Mouse (Mus musculus): Measurements from ENCODE around the gene Ttyh3. TPM values are rescaled to one million over a fixed set of nuclear protein-coding genes. Genes with fewer than 3 reads are reported as not detected.
A peak's percentile ranks its signal among the peaks of the same experiment; 100 is the strongest.
"Not testable (repeated sequence)": the region's sequence is repeated elsewhere in the genome, so short reads cannot be mapped to it uniquely, and the experiment has no call there.

The Ttyh3 gene
- polyA plus RNA-seq, 1 experiment from 2014 or later: 86.7 TPM

DNA sequence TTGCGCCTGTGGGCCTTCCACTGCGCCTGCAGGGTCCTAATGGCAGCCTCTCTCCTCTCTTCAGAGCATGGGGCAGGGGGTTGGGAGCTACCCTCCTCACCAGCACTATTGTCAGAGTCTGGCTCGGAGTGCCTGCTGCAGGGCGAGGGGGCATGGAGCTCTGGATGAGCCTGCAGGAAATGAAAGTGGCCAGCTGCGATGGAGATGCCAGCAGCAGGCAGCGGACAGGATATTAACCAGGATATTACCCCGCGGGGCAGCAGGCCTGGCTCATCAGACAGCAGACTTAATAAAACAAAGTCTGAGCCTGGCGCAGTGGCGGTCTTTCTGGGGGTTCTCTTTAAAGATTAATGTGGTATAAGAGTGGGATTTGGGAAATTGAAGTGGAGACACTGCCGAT is 26.2 kb upstream of the Ttyh3 start:
- Histone ChIP-seq H3K27ac (replicated peaks; ENCODE audit: low read depth, low read length) (0 out of 2 replicates have a peak overlapping the region, but pooled peaks have one; percentile 26), H3K4me1 (ENCODE audit: control insufficient read depth, insufficient read depth, low read length) (no peaks in the 10 kb centered on the region), H3K4me3 (replicated peaks; ENCODE audit: low read depth, low read length) (no peak overlapping the region), H3K4me2 (ENCODE audit: low read length) (no peak overlapping the region), H3K9me3 (ENCODE audit: control insufficient read depth, low read length) (no peaks in the 10 kb centered on the region), H3K36me3 (ENCODE audit: control insufficient read depth, insufficient read depth, low read length) (peaks cover 77% of the 10 kb centered on the region), H3K9ac (replicated peaks; ENCODE audit: low read length) (no peak overlapping the region), H3K27me3 (ENCODE audit: control insufficient read depth, insufficient read depth, low read length) (no peaks in the 10 kb centered on the region)
- 74% methylated on average over 11 of the region's 11 CpGs for WGBS
- DNase-seq (peak; percentile 36), ATAC-seq (ENCODE audit: low FRiP score, low TSS enrichment) (no peak)

DNA sequence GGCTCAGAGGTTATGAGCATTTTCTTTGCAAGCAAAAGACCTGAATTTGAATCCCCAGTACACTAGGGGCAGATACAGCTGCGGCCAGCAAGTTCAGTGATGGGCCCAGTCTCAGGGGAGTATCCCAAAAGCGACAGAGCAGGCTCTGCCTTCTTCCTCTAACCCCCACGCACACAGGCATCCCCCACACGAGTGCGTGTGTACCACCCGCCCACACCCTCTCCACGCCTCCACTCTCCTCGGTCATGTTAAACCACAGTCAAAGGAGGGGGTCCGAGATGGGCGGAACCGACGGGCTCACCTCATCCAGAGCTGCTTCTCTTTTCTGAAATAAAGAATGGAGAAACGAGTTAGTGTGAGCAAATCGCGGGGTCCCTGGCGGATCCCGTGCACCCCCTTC is 25.2 kb upstream of the Ttyh3 start:
- no peaks in the 10 kb centered on the region for H3K27me3 ChIP-seq (ENCODE audit: control insufficient read depth, insufficient read depth, low read length)
- H3K9me3 ChIP-seq (ENCODE audit: control insufficient read depth, low read length): no peaks in the 10 kb centered on the region; the same call in 1 of the 2 replicates
- WGBS: 91% methylated on average over 17 of the region's 17 CpGs
- H3K36me3 ChIP-seq (ENCODE audit: control insufficient read depth, insufficient read depth, low read length): peaks cover 78% of the 10 kb centered on the region
- no peaks in the 10 kb centered on the region for H3K4me1 ChIP-seq (ENCODE audit: control insufficient read depth, insufficient read depth, low read length)
- no peak overlapping the region for H3K27ac ChIP-seq (replicated peaks; ENCODE audit: low read depth, low read length)
- H3K4me2 ChIP-seq (ENCODE audit: low read length): no peak overlapping the region
- no peak for ATAC-seq (ENCODE audit: low FRiP score, low TSS enrichment)
- no peak for DNase-seq
- no peak overlapping the region for H3K4me3 ChIP-seq (replicated peaks; ENCODE audit: low read depth, low read length)
- H3K9ac ChIP-seq (replicated peaks; ENCODE audit: low read length): no peak overlapping the region

DNA sequence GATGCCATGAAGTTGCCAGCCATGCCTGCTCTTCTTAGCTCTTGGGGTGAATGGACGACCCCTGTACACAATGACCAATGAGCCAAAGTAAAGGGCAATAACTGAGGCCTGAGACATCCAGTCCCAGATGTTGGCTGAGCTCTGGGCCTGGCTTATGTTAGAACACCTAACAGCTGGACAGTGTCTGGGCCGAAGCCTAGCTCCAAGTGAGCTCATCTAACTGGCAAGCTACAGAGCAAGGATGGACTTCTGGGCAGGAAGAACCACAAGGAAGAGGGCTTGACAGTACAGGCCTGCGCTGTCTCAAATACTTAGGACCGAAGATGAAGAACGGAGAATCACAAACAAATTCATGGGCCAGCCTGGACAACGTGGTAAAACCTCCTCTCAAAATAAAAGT is 23.8 kb upstream of the Ttyh3 start:
- not testable (repeated sequence) for H3K27me3 ChIP-seq (ENCODE audit: control insufficient read depth, insufficient read depth, low read length); H3K27ac ChIP-seq (replicated peaks; ENCODE audit: low read depth, low read length); ATAC-seq (ENCODE audit: low FRiP score, low TSS enrichment); H3K4me2 ChIP-seq (ENCODE audit: low read length); DNase-seq; H3K4me1 ChIP-seq (ENCODE audit: control insufficient read depth, insufficient read depth, low read length); H3K9me3 ChIP-seq (ENCODE audit: control insufficient read depth, low read length); H3K4me3 ChIP-seq (replicated peaks; ENCODE audit: low read depth, low read length); H3K9ac ChIP-seq (replicated peaks; ENCODE audit: low read length)
- WGBS: 96% methylated on average over 6 of the region's 6 CpGs
- H3K36me3 ChIP-seq (ENCODE audit: control insufficient read depth, insufficient read depth, low read length): peaks cover 74% of the 10 kb centered on the region

DNA sequence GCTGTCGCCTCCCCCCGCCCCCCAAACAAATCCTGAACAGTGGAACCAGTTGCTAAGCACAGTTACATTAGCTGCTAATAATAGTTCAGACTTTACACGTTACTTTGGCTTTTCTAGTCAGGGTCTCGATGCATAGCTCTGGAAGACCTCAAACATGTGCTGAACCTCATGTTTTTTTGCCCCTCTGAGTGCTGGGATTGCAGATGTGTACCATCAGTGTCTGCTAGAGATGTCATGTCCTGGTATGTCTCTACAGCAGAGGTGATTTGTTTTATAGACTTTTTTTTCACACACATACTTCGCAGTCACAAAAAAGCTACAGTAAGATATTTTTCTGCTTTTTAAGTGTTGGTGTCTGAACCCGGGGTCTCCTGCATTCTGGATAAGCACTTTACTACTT is 23.3 kb upstream of the Ttyh3 start:
- peaks cover 3% of the 10 kb centered on the region; the same call in 1 of the 2 replicates for H3K9me3 ChIP-seq (ENCODE audit: control insufficient read depth, low read length)
- H3K4me2 ChIP-seq (ENCODE audit: low read length): no peak overlapping the region
- DNase-seq (no peak), ATAC-seq (ENCODE audit: low FRiP score, low TSS enrichment) (no peak)
- H3K36me3 ChIP-seq (ENCODE audit: control insufficient read depth, insufficient read depth, low read length): peaks cover 72% of the 10 kb centered on the region
- H3K27me3 ChIP-seq (ENCODE audit: control insufficient read depth, insufficient read depth, low read length): no peaks in the 10 kb centered on the region
- H3K4me3 ChIP-seq (replicated peaks; ENCODE audit: low read depth, low read length): no peak overlapping the region
- no peaks in the 10 kb centered on the region for H3K4me1 ChIP-seq (ENCODE audit: control insufficient read depth, insufficient read depth, low read length)
- no peak overlapping the region for H3K9ac ChIP-seq (replicated peaks; ENCODE audit: low read length)
- no peak overlapping the region for H3K27ac ChIP-seq (replicated peaks; ENCODE audit: low read depth, low read length)
- 94% methylated on average over 6 of the region's 6 CpGs for WGBS

DNA sequence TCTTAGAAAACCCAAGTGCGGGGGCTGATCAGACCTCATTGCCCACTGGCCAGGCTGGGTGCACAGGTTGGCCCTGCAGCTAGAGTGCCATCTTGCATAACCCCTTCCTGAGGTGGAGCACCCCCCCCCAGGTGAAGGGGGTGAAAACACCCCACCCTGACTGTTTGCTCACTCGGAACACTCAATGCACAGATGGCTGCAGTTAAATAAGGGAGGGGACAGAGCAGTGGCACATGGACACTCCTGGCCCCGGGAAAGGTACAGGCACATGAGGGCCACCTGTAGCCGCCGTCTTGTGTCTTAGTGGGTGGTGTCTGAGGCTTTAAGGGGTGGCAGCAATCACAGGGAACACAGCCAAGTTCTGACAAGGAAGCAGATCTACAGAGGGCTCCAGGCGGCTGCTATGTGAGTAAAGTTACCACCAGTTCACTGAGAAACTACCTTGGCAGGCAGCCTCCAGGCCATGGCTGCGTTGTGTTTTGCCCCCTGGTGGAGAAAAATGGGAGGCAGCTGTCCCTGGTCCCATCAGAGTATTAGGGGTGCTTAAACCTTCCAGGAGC is 14.9 kb upstream of the Ttyh3 start:
- 0 out of 2 replicates have a peak, but pooled peaks cover 20% of the 10 kb centered on the region for H3K36me3 ChIP-seq (ENCODE audit: control insufficient read depth, insufficient read depth, low read length)
- no peak overlapping the region for H3K4me3 ChIP-seq (replicated peaks; ENCODE audit: low read depth, low read length)
- no peak overlapping the region for H3K9ac ChIP-seq (replicated peaks; ENCODE audit: low read length)
- no peaks in the 10 kb centered on the region for H3K27me3 ChIP-seq (ENCODE audit: control insufficient read depth, insufficient read depth, low read length)
- H3K4me2 ChIP-seq (ENCODE audit: low read length): no peak overlapping the region
- WGBS: 64% methylated on average over 7 of the region's 7 CpGs
- H3K27ac ChIP-seq (replicated peaks; ENCODE audit: low read depth, low read length): no peak overlapping the region
- H3K4me1 ChIP-seq (ENCODE audit: control insufficient read depth, insufficient read depth, low read length): peaks cover 7% of the 10 kb centered on the region
- DNase-seq: peak; percentile 78
- ATAC-seq (ENCODE audit: low FRiP score, low TSS enrichment): no peak
- peaks cover under 1% of the 10 kb centered on the region; the same call in 1 of the 2 replicates for H3K9me3 ChIP-seq (ENCODE audit: control insufficient read depth, low read length)

DNA sequence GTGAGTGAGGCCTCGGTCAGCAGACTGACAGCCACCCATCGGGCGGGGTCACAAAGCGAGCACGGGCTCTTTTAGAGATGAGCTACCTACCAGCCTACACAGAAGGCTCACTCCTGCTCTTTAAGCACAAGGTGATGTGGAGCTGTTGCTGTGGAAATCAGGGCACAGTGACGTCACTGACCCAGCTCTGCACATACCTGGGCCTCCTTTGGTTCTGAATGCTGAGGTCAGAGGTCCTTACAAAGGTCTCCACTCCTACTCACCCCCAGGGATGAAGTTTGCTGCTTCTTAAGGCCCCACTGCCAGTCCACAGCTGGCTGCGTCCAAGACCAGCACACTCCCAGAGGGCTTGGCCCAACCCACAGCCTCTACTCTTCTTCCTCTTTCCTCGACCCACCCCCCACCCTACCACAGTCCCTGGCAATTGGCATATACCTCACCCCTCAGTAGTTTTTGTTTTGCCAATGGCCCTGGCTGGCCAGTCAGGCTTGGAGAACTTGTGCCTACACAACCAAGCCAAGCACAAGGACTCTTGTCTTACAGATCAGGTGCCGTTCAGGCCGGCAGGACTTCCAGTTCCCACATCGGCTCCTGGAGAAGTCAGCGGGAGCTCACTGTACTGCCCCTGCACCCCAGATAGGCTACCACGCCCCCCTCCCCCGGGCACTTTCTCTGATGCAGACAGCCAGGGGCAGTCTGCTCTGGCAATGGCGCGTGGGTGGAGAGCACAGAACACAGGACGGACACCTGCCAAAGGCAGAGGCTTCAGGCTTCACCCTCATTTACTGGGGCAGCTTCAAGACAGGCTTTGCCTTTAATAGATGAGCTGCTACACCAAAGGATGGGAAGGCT is 14.1 kb upstream of the Ttyh3 start:
- H3K27ac ChIP-seq (replicated peaks; ENCODE audit: low read depth, low read length): no peak overlapping the region
- H3K36me3 ChIP-seq (ENCODE audit: control insufficient read depth, insufficient read depth, low read length): 0 out of 2 replicates have a peak, but pooled peaks cover 19% of the 10 kb centered on the region

DNA sequence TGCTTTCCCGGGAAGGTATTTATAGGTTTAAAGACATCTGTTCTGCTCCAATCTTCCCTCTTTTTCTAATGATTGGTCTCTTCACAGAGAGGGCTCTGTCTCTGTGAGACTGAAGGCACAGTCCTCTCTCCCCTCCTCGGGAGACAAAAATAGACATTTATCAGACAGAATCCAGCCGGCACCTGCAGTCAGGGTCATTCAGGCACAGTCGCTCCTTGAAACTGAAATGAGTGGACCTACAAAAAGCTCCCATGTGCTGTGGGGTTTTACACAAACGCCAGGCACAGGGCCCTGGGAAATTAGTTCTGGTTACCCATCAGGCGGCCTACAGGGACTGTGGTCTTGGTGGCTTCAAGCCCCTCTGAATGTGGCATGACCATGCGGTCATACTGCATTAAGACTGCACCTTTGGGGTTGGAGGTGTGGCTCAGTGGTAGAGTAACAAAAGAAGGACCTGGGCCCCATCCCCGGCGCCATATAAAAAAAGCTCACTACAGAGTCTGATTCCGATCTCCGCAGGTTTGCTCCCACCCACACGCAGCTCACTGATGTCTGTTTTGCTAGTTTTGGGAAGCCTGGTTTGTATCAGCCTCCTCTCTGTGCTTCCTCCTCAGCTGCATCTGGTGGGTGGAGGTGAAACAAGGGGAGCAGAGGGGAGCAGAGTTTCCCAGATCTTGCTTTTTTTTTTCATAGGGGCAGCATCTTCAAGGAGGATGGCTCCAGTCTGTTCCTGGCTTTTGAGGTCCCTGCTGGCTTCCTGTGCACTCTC is 13.2 kb upstream of the Ttyh3 start:
- Histone ChIP-seq H3K9me3 (ENCODE audit: control insufficient read depth, low read length) (no peaks in the 10 kb centered on the region), H3K36me3 (ENCODE audit: control insufficient read depth, insufficient read depth, low read length) (0 out of 2 replicates have a peak, but pooled peaks cover 11% of the 10 kb centered on the region), H3K4me3 (replicated peaks; ENCODE audit: low read depth, low read length) (no peak overlapping the region), H3K27me3 (ENCODE audit: control insufficient read depth, insufficient read depth, low read length) (no peaks in the 10 kb centered on the region), H3K4me1 (ENCODE audit: control insufficient read depth, insufficient read depth, low read length) (peaks cover 7% of the 10 kb centered on the region), H3K4me2 (ENCODE audit: low read length) (no peak overlapping the region), H3K27ac (replicated peaks; ENCODE audit: low read depth, low read length) (0 out of 2 replicates have a peak overlapping the region, but pooled peaks have one; percentile 22), H3K9ac (replicated peaks; ENCODE audit: low read length) (no peak overlapping the region)
- DNase-seq: no peak
- no peak for ATAC-seq (ENCODE audit: low FRiP score, low TSS enrichment)
- WGBS: 70% methylated on average over 12 of the region's 12 CpGs

More for the DNA sequence above, 14.1 kb upstream of the Ttyh3 start:
- no peak overlapping the region for H3K4me2 ChIP-seq (ENCODE audit: low read length)
- 71% methylated on average over 17 of the region's 17 CpGs for WGBS
- no peaks in the 10 kb centered on the region for H3K27me3 ChIP-seq (ENCODE audit: control insufficient read depth, insufficient read depth, low read length)
- no peak overlapping the region for H3K9ac ChIP-seq (replicated peaks; ENCODE audit: low read length)
- no peaks in the 10 kb centered on the region for H3K9me3 ChIP-seq (ENCODE audit: control insufficient read depth, low read length)
- no peak for DNase-seq
- no peak for ATAC-seq (ENCODE audit: low FRiP score, low TSS enrichment)
- H3K4me3 ChIP-seq (replicated peaks; ENCODE audit: low read depth, low read length): no peak overlapping the region
- peaks cover 7% of the 10 kb centered on the region for H3K4me1 ChIP-seq (ENCODE audit: control insufficient read depth, insufficient read depth, low read length)

DNA sequence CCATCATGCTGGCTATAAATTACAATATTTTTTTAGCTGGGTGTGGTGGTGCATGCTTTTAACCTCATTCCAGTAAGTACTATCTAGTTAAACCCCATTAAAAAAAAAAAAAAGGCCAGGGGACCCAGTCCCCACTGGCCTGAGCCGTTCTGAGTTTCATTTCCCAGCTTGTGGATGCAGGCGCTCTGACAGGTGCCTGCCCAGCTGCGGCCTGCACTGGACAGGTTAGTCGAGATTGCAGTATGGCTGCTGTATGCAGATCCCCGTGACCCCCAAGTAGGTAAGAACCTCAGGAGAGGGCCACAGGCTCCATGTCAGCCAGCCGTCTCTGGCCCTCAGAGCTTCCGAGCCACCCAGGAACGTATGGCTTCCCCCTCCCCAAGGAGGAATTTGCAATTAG is 12.6 kb upstream of the Ttyh3 start:
- DNase-seq: no peak
- no peak overlapping the region for H3K4me2 ChIP-seq (ENCODE audit: low read length)
- no peak overlapping the region for H3K9ac ChIP-seq (replicated peaks; ENCODE audit: low read length)
- H3K36me3 ChIP-seq (ENCODE audit: control insufficient read depth, insufficient read depth, low read length): 0 out of 2 replicates have a peak, but pooled peaks cover 11% of the 10 kb centered on the region
- H3K4me3 ChIP-seq (replicated peaks; ENCODE audit: low read depth, low read length): no peak overlapping the region
- no peaks in the 10 kb centered on the region for H3K9me3 ChIP-seq (ENCODE audit: control insufficient read depth, low read length)
- no peak overlapping the region for H3K27ac ChIP-seq (replicated peaks; ENCODE audit: low read depth, low read length)
- no peak for ATAC-seq (ENCODE audit: low FRiP score, low TSS enrichment)
- 83% methylated on average over 8 of the region's 8 CpGs for WGBS
- H3K27me3 ChIP-seq (ENCODE audit: control insufficient read depth, insufficient read depth, low read length): no peaks in the 10 kb centered on the region
- H3K4me1 ChIP-seq (ENCODE audit: control insufficient read depth, insufficient read depth, low read length): peaks cover 7% of the 10 kb centered on the region
